In the genomic region with DNA sequence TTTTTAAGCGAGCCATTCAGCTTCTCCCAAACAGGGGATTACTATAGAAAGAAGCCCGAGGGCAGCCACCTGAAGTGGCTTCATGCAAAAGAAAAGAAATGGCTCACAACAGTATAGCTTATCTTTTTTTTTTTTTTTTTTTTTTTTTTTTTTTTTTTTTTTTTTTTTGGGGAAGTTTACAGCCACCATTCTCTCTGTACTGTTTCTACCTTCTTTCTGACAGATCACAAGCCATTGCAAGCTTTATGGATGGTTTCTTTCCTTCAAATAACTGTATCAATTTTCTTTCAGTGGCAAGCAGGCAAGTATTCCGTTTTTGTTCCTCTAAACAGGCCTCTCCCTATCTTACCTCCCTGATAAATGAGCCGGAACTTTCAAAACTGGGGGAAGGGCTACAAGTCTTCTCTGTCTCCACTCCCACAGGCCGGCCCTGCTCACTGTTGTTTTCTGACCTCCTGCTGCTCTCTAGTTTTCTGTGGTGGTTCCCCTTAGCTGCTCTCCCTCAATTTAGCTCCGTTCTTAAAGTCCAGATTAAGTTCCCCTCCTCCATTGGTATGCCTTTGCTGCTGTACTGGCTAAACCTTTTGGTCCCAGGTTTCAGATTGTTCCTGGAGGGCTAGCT, we compare ENCODE assay signal across 8 mouse cellular contexts. TPM values are rescaled to one million over a fixed set of nuclear protein-coding genes. Genes with fewer than 3 reads are reported as not detected.
DNase-seq lines count a peak whose midpoint lies in the region; ATAC-seq and TF ChIP-seq lines count a peak whose summit lies in the region.

No protein-coding gene starts in this region.

- DNase-seq in ovary, adult 18-20 months (ENCODE audit: low spot score): peak; percentile 60
- no peak for DNase-seq in ovary, postnatal 14 days (ENCODE audit: low spot score)
- peak; percentile 40 for DNase-seq in hindbrain, embryonic 14.5 days (ENCODE audit: low spot score)
- DNase-seq in mesoderm, embryonic 11.5 days (ENCODE audit: low read depth, low spot score): peak; percentile 63
- DNase-seq in yolk sac, embryonic 10.5 days (ENCODE audit: low spot score): peak; percentile 66
- no peak for DNase-seq in gastrocnemius, postnatal 36 days
- DNase-seq in thymus, adult 2 months: no peak
- no peak for DNase-seq in cerebellum, adult 2 months

- no peak for ATAC-seq in hindbrain, embryonic 14.5 days (ENCODE audit: low FRiP score)

- peak overlapping the region; percentile 9 for H3K27ac ChIP-seq in hindbrain, embryonic 14.5 days
- no peak overlapping the region for H3K27ac ChIP-seq in thymus, adult 2 months (ENCODE audit: control insufficient read depth, insufficient read depth, low read length)
- H3K27ac ChIP-seq in cerebellum, adult 2 months (ENCODE audit: insufficient read depth, low read length): no peak overlapping the region

- no peak for TF ChIP-seq POLR2A in thymus, adult 2 months (IDR thresholded peaks at IDR 0.05; ENCODE audit: control insufficient read depth, extremely low read depth, insufficient read depth, low read length, poor library complexity)
- no peak for TF ChIP-seq POLR2A in cerebellum, adult 2 months (IDR thresholded peaks at IDR 0.05; ENCODE audit: borderline replicate concordance, insufficient read depth, low read length)

- H3K9ac ChIP-seq in hindbrain, embryonic 14.5 days: no peak overlapping the region

- H3K4me3 ChIP-seq in hindbrain, embryonic 14.5 days (replicated peaks; ENCODE audit: low read length): no peak overlapping the region
- no peak overlapping the region for H3K4me3 ChIP-seq in thymus, adult 2 months (ENCODE audit: control insufficient read depth, insufficient read depth, low read length)
- no peak overlapping the region for H3K4me3 ChIP-seq in cerebellum, adult 2 months (replicated peaks; ENCODE audit: insufficient read depth, low read depth, low read length)

- TF ChIP-seq CTCF in thymus, adult 2 months (IDR thresholded peaks at IDR 0.05; ENCODE audit: borderline replicate concordance, control insufficient read depth, extremely low read depth, insufficient read depth, low read length, poor library complexity): no peak
- TF ChIP-seq CTCF in cerebellum, adult 2 months (IDR thresholded peaks at IDR 0.05; ENCODE audit: borderline replicate concordance, insufficient read depth, low read depth, low read length): no peak

- peaks cover 32% of the 10 kb centered on the region for H3K4me1 ChIP-seq in hindbrain, embryonic 14.5 days (replicated peaks; ENCODE audit: control insufficient read depth, insufficient read depth, low read length)
- peaks cover 7% of the 10 kb centered on the region; the same call in 1 of the 2 replicates for H3K4me1 ChIP-seq in thymus, adult 2 months (replicated peaks; ENCODE audit: control insufficient read depth, insufficient read depth, low read length)
- H3K4me1 ChIP-seq in cerebellum, adult 2 months (ENCODE audit: control insufficient read depth, insufficient read depth, low read length): no peaks in the 10 kb centered on the region

- no peaks in the 10 kb centered on the region for H3K9me3 ChIP-seq in hindbrain, embryonic 14.5 days (ENCODE audit: control insufficient read depth, low read length)

- intact Hi-C loops in gastrocnemius, postnatal 36 days (cut with DNase I): no loop called here

- 0 out of 2 replicates have a peak, but pooled peaks cover 6% of the 10 kb centered on the region for H3K27me3 ChIP-seq in hindbrain, embryonic 14.5 days (ENCODE audit: control insufficient read depth, insufficient read depth, low read length)
- peaks cover 7% of the 10 kb centered on the region for H3K27me3 ChIP-seq in thymus, adult 2 months (ENCODE audit: control insufficient read depth, insufficient read depth, low read length)
- no peaks in the 10 kb centered on the region; the same call in 1 of the 2 replicates for H3K27me3 ChIP-seq in cerebellum, adult 2 months (ENCODE audit: control insufficient read depth, insufficient read depth, low read length)

- H3K4me2 ChIP-seq in hindbrain, embryonic 14.5 days (replicated peaks): peak overlapping the region; percentile 97

- WGBS in hindbrain, embryonic 14.5 days: 5% methylated on average over 6 of the region's 6 CpGs
- 62% methylated on average over 6 of the region's 6 CpGs for WGBS in thymus, adult 2 months
- 69% methylated on average over 6 of the region's 6 CpGs for WGBS in cerebellum, adult 2 months

- no peaks in the 10 kb centered on the region for H3K36me3 ChIP-seq in hindbrain, embryonic 14.5 days (replicated peaks; ENCODE audit: control insufficient read depth, insufficient read depth)
- H3K36me3 ChIP-seq in thymus, adult 2 months (ENCODE audit: control insufficient read depth, insufficient read depth, low read length): no peaks in the 10 kb centered on the region

RNA-seq across cellular contexts. Expression of gene Ptpn13, which starts 1.6 kb away (rescaled TPM):
- 6.8 and 7.8 TPM in 2 replicates for polyA plus RNA-seq in hindbrain, embryonic 14.5 days (2014; fragmentation: Nextera tagmentation; extraction: Ambion mirVana)
- 1 to 10 TPM; 2.3 to 2.4 TPM for total RNA-seq in gastrocnemius, postnatal 36 days (2021)
- polyA plus RNA-seq in thymus, adult 2 months (2012; rRNA removed): 6.4 and 7.6 TPM in 2 replicates
- polyA plus RNA-seq in cerebellum, adult 2 months (2012; rRNA removed): 6.1 and 6.6 TPM in 2 replicates

Comparison
In these comparisons a context has a peak if more than half of its experiments do, and no peak if none do; other contexts are left out.
1. DNase-seq: peak in ovary, adult 18-20 months (single experiment), hindbrain, embryonic 14.5 days (single experiment), mesoderm, embryonic 11.5 days (single experiment) and yolk sac, embryonic 10.5 days (single experiment); none in ovary, postnatal 14 days (single experiment), gastrocnemius, postnatal 36 days (0 of 2), thymus, adult 2 months (single experiment) and cerebellum, adult 2 months (0 of 2).